Mouse (Mus musculus): Measurements from ENCODE around the gene Lrwd1. TPM values are rescaled to one million over a fixed set of nuclear protein-coding genes. Genes with fewer than 3 reads are reported as not detected.

The Lrwd1 gene
- total and polyA plus RNA-seq, 3 experiments = 16.6 to 92.6 (median 43.3) TPM

GRCm38 (mm10) chr5:136073051-136073450 lies 62.8 kb downstream of the Lrwd1 start:
- TF ChIP-seq POLR2AphosphoS5 (IDR thresholded peaks at IDR 0.05; ENCODE audit: insufficient replicate concordance, low read depth, low read length) (no peak), GATA1 (IDR thresholded peaks at IDR 0.05; ENCODE audit: borderline replicate concordance, low read length) (no peak), TAL1 (conservative IDR thresholded peaks at IDR 0.05; ENCODE audit: low read depth, low read length) (no peak), CTCF (IDR thresholded peaks at IDR 0.05; ENCODE audit: low read depth, low read length) (no peak), GATA2 (IDR thresholded peaks at IDR 0.05; ENCODE audit: borderline replicate concordance, low read depth, low read length) (no peak)
- Histone ChIP-seq H3K4me1 (ENCODE audit: insufficient read depth, low read depth, low read length) (no peaks in the 10 kb centered on the region), H3K4me3 (ENCODE audit: low read depth, low read length) (no peak overlapping the region), H3K36me3 (replicated peaks) (no peaks in the 10 kb centered on the region), H3K27me3 (ENCODE audit: insufficient read depth, low read length) (peaks cover 20% of the 10 kb centered on the region), H3K9me3 (replicated peaks) (no peaks in the 10 kb centered on the region)
- ATAC-seq (ENCODE audit: extremely low read depth, insufficient number of reproducible peaks, low FRiP score, poor library complexity, severe bottlenecking) = no peak
- no peak for DNase-seq (ENCODE audit: low spot score)

Other genes starting within 250 kb of the Lrwd1 start
- not detected in 2 replicates for gene Hspb1, start 248.2 kb downstream of the Lrwd1 start, total RNA-seq (2014; fragmentation: Nextera tagmentation)
- 0.12 TPM in 1 of 2 replicates, not detected in the other for gene Hspb1, start 248.2 kb downstream of the Lrwd1 start, total RNA-seq (2017)
- not detected in 2 replicates for gene Hspb1, start 248.2 kb downstream of the Lrwd1 start, polyA plus RNA-seq (2012)
- 168 and 200 TPM in 2 replicates for gene Ywhag, start 201.5 kb downstream of the Lrwd1 start, total RNA-seq (2014; fragmentation: Nextera tagmentation)
- gene Ywhag, start 201.5 kb downstream of the Lrwd1 start, total RNA-seq (2017) = 73.5 and 99.8 TPM in 2 replicates
- gene Ywhag, start 201.5 kb downstream of the Lrwd1 start, polyA plus RNA-seq (2012) = 246 and 281 TPM in 2 replicates
- 9.1 and 16.4 TPM in 2 replicates for gene Ssc4d, start 161.5 kb downstream of the Lrwd1 start, total RNA-seq (2014; fragmentation: Nextera tagmentation)
- gene Ssc4d, start 161.5 kb downstream of the Lrwd1 start, total RNA-seq (2017) = 3.2 and 5.5 TPM in 2 replicates
- gene Ssc4d, start 161.5 kb downstream of the Lrwd1 start, polyA plus RNA-seq (2012) = 1.1 and 1.5 TPM in 2 replicates
- gene Zp3, start 156.0 kb downstream of the Lrwd1 start, total RNA-seq (2014; fragmentation: Nextera tagmentation) = not detected in 2 replicates
- not detected in 2 replicates for gene Zp3, start 156.0 kb downstream of the Lrwd1 start, total RNA-seq (2017)
- not detected in 2 replicates for gene Zp3, start 156.0 kb downstream of the Lrwd1 start, polyA plus RNA-seq (2012)
- gene Dtx2, start 141.3 kb downstream of the Lrwd1 start, total RNA-seq (2014; fragmentation: Nextera tagmentation) = 18.4 and 25.6 TPM in 2 replicates
- gene Dtx2, start 141.3 kb downstream of the Lrwd1 start, total RNA-seq (2017) = 5.1 and 7.1 TPM in 2 replicates
- 23.7 and 25.2 TPM in 2 replicates for gene Dtx2, start 141.3 kb downstream of the Lrwd1 start, polyA plus RNA-seq (2012)
- gene Upk3b, start 97.6 kb downstream of the Lrwd1 start, total RNA-seq (2014; fragmentation: Nextera tagmentation) = not detected in 2 replicates
- gene Upk3b, start 97.6 kb downstream of the Lrwd1 start, total RNA-seq (2017) = 0.05 and 0.06 TPM in 2 replicates
- 0.03 TPM in 1 of 2 replicates, not detected in the other for gene Upk3b, start 97.6 kb downstream of the Lrwd1 start, polyA plus RNA-seq (2012)
- gene Upk3bl, start 81.6 kb downstream of the Lrwd1 start, total RNA-seq (2014; fragmentation: Nextera tagmentation) = not detected in 2 replicates
- not detected in 2 replicates for gene Upk3bl, start 81.6 kb downstream of the Lrwd1 start, total RNA-seq (2017)
- not detected in 2 replicates for gene Upk3bl, start 81.6 kb downstream of the Lrwd1 start, polyA plus RNA-seq (2012)
- gene Rasa4, start 52.2 kb downstream of the Lrwd1 start, total RNA-seq (2014; fragmentation: Nextera tagmentation) = 0.29 TPM in 1 of 2 replicates, not detected in the other
- gene Rasa4, start 52.2 kb downstream of the Lrwd1 start, total RNA-seq (2017) = 0.38 and 0.81 TPM in 2 replicates
- 0.11 and 0.18 TPM in 2 replicates for gene Rasa4, start 52.2 kb downstream of the Lrwd1 start, polyA plus RNA-seq (2012)
- gene Polr2j, start 19.4 kb downstream of the Lrwd1 start, total RNA-seq (2014; fragmentation: Nextera tagmentation) = 71.5 and 76.8 TPM in 2 replicates
- 192 and 216 TPM in 2 replicates for gene Polr2j, start 19.4 kb downstream of the Lrwd1 start, total RNA-seq (2017)
- 99.2 and 163 TPM in 2 replicates for gene Polr2j, start 19.4 kb downstream of the Lrwd1 start, polyA plus RNA-seq (2012)
- gene Alkbh4, start 72 bp upstream of the Lrwd1 start, total RNA-seq (2014; fragmentation: Nextera tagmentation) = 21.9 and 24.5 TPM in 2 replicates
- gene Alkbh4, start 72 bp upstream of the Lrwd1 start, total RNA-seq (2017) = 12.4 and 16.4 TPM in 2 replicates
- 36.8 and 38.6 TPM in 2 replicates for gene Alkbh4, start 72 bp upstream of the Lrwd1 start, polyA plus RNA-seq (2012)
- gene Orai2, start 34.6 kb upstream of the Lrwd1 start, total RNA-seq (2014; fragmentation: Nextera tagmentation) = 53.1 and 56.3 TPM in 2 replicates
- gene Orai2, start 34.6 kb upstream of the Lrwd1 start, total RNA-seq (2017) = 43.4 and 43.8 TPM in 2 replicates
- 50.2 and 53.8 TPM in 2 replicates for gene Orai2, start 34.6 kb upstream of the Lrwd1 start, polyA plus RNA-seq (2012)
- gene Prkrip1, start 62.9 kb upstream of the Lrwd1 start, total RNA-seq (2014; fragmentation: Nextera tagmentation) = 12.8 and 13.1 TPM in 2 replicates
- gene Prkrip1, start 62.9 kb upstream of the Lrwd1 start, total RNA-seq (2017) = 47.5 and 55.5 TPM in 2 replicates
- gene Prkrip1, start 62.9 kb upstream of the Lrwd1 start, polyA plus RNA-seq (2012) = 52.3 and 64.5 TPM in 2 replicates
- gene Sh2b2, start 110.5 kb upstream of the Lrwd1 start, total RNA-seq (2014; fragmentation: Nextera tagmentation) = not detected in 2 replicates
- 0.27 TPM in 1 of 2 replicates, not detected in the other for gene Sh2b2, start 110.5 kb upstream of the Lrwd1 start, total RNA-seq (2017)
- not detected in 2 replicates for gene Sh2b2, start 110.5 kb upstream of the Lrwd1 start, polyA plus RNA-seq (2012)